Mouse (Mus musculus) Patski (cell line): ENCODE results near the gene Fam107b. TPM values are rescaled to one million over a fixed set of nuclear protein-coding genes. Genes with fewer than 3 reads are reported as not detected.

Source experiments
- ATAC-seq: fragments of 100-300 bp; one replicate; pipeline ENCODE4 v1.8.0; 2021
- CTCF ChIA-PET: fragments of 350-600 bp; sonication (Branson Sonifier 250); formaldehyde crosslinking; loops from one replicate; lab custom pipeline; 2022; ENCODE audit warnings: inconsistent platforms; lab: Charles Lee
- POLR2A ChIA-PET: fragments of 350-600 bp; sonication (Branson Sonifier 250); formaldehyde crosslinking; loops from one replicate; lab custom pipeline; 2022; ENCODE audit warnings: antibody characterized with exemption, inconsistent platforms; lab: Charles Lee
- DNase-seq: peaks from one replicate; pipeline ENCODE4 v3.0.0-alpha.2; 2011; ENCODE audit warnings: low read depth, low spot score
- H3K27me3 ChIP-seq: fragments of 371-371 bp; one replicate; pipeline ENCODE4 v1.5.1; 2021
- CTCF ChIP-seq: fragments of 100-300 bp; IDR thresholded peaks from one replicate; pipeline ENCODE4 v1.5.1; 2021
- in situ Hi-C: fragments of 300-500 bp; cut with MboI; formaldehyde crosslinking; loops from 3 replicates; pipeline ENCODE4 v1.11.1; 2018; ENCODE audit warnings: low pct_unique_long_range_greater_than_20kb, mixed read lengths
- polyA plus RNA-seq: library from polyadenylated mRNA; unstranded; gene quantifications from one replicate; pipeline ENCODE4 v1.2.3, GENCODE M21; 2021

Fam107b gene
- polyA plus RNA-seq, 1 experiment from 2014 or later: 92.8 TPM

DNA sequence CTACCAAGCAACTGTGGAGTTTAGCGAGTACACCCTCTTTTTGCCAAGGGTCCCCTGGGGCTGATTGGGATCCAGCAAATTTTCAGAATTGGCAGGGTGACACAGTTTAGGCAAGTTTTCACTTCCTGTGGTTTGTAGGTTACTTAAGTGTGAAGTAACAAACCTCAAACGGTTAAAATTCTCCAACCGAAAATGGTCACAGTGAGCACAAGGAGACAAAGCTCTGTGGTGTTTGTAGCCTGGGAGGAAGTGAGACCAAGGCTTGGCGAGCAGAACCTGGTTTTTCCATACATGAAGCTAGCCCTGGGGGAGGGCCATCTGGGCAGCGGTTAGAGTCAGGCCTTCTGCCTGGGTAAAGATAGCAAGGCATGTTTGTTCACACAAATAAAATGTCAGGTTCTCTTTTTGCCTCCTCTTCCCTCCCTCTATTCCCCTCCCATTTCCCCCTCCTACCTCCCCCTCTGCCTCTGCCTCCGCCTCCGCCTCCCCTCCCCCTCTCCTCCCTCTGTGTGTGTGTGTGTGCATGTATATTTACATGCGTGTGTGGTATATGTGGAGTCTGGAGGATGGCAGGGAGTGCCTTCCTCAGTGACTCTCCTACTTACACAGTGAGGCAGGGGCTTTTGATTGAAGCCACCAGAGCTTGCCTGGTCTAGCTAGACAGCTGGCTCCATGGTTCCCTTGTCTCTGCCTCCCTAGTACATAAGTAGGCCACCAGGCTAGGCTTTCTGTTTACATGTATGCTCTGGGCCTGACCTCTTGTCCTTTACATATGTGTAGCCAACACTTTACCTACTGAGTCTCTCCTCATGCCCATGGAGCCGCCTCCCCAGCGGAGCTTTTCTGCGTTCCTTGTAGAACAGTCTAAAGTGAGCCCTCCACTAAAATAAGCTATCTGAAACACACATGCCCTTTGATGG is 87.8 kb downstream of the Fam107b start:
- H3K27me3 ChIP-seq: no peaks in the 10 kb centered on the region
- POLR2A ChIA-PET: no interaction called here
- in situ Hi-C loops: no loop called here
- CTCF ChIA-PET: interaction anchor here (2.1 kb wide), 1 partner anchor 47 kb away, joined by 7 read pairs; no protein-coding TSS in a partner anchor
- DNase-seq: peak; percentile 27
- no peak for ATAC-seq
- no peak for TF ChIP-seq CTCF

DNA sequence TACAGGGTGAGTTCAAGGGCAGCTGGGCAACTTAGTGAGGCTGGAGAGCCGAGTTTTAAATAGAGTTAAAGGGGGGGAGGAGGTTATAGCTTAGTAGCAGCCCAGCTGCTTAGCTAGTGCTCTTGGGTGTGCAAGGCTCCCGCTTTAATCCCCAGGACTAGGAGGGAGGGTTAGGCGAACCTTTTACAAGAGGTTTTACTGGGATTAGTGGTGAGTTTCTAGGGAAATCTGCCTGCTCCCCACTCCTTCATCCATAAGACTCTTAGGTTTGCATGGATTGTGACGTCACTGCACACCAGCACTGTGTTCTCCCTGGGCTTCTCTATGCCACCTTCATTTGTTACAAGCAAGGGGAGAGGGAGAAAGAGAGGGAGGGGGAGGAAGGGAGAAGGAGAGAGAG is 88.6 kb downstream of the Fam107b start:
- CTCF ChIA-PET: interaction anchor here (2.1 kb wide), 1 partner anchor 46 kb away, joined by 7 read pairs; no protein-coding TSS in a partner anchor
- no peak for TF ChIP-seq CTCF
- ATAC-seq (no peak), DNase-seq (no peak)
- POLR2A ChIA-PET: no interaction called here
- no peaks in the 10 kb centered on the region for H3K27me3 ChIP-seq
- in situ Hi-C loops: no loop called here

DNA sequence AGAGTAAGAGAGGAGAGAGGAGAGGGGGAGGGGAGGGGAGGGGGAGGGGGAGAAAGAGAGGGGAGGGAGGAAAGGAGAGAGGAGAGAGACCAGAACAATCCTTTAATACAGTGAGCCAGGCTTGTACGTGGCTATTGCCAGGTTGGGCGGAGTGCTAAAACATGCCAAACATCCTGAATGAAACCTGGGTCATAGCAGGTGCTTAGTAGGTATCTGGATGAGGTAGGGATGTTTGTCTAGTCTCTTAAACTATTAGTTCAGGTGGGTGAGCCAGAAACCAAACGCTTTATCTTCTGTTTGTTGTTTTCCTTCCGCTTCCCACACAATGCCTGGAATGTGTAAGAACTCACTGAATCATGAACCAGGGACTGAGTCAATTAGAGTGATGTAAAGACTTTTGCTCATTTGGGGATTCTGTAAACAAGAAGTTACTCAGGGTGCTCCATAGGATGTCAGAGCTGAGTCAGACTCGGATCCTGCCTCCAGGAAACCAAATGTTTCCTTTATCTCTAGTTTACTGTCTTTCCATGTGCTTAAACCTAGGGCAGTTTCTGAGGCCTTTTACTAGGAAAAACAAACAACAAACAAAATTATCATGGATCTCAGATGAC is 89.1 kb downstream of the Fam107b start:
- peak; percentile 74 for ATAC-seq
- CTCF ChIA-PET: interaction anchor here (0.9 to 2.1 kb wide), 2 partner anchors 9 to 46 kb away, joined by 3 to 7 read pairs; no protein-coding TSS in a partner anchor
- no peak for TF ChIP-seq CTCF
- peak; percentile 46 for DNase-seq
- no peaks in the 10 kb centered on the region for H3K27me3 ChIP-seq
- in situ Hi-C loops: no loop called here
- POLR2A ChIA-PET: no interaction called here

DNA sequence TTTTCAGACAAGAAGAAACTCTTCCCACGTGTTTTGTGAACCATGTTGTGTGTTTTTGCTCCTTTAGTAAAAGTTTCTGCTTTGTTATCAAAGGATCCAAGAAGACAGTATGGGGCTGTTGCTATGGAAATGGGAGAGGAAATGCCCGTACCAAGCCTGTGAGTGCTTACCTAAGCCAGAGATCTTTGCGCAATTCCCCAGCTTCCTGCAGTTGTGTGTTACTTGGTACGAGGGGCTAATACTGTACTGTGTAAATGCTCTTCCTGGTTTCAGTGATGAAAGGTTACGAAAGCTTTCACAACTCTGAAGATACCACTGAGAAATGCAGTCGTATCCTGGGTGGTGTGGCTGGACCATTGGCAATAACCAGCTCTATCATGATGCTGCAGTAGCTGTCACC is 93.8 kb downstream of the Fam107b start:
- ATAC-seq (no peak), DNase-seq (no peak)
- in situ Hi-C loops: no loop called here
- CTCF ChIA-PET: interaction anchor here (1.7 to 3.2 kb wide), 2 partner anchors 9 to 13 kb away, joined by 5 to 11 read pairs; no protein-coding TSS in a partner anchor
- POLR2A ChIA-PET: no interaction called here
- H3K27me3 ChIP-seq: no peaks in the 10 kb centered on the region
- no peak for TF ChIP-seq CTCF

DNA sequence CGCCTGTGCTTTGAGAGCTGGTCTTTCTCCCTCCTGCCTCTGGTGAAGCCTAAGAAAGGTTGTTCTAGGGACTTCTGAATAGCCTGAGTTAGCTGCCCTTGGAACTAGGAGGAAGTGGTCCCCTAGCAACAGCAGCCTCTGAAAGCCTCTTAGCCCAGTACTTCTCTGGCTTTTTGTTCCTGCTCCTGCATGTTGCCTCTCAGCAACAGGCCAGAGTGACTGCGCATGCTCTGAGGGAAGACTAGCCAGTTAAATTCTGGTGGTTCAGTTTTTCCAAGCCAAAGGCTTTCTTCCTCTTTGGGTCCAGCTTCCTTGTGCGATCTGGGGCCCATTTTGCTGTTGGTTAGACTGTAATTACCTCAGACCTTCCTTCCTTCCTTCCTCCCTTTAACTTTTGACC is 98.4 kb downstream of the Fam107b start:
- no peak for ATAC-seq

DNA sequence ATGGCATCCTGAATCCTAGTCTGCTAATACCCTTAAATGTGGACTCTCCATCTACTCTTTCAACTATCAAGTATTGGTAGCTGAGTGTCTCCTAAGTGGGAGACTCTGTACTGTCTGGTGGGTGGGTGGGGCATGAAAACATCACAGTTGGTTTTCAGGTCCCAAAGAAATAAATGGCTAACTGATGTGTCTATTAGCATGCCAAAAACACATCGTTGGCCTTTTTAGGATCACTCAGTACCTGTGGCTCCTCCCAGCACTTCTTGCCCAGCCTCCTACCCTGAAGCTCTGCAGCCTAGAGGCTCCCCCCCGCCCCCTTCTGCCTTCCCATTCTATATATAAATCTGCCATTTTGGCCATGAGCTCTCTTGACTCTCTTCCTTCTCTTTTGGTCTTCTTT is 99.4 kb downstream of the Fam107b start:
- DNase-seq (no peak), ATAC-seq (no peak)
- no peaks in the 10 kb centered on the region for H3K27me3 ChIP-seq
- POLR2A ChIA-PET: no interaction called here
- CTCF ChIA-PET: interaction anchor here (1.5 to 1.7 kb wide), 2 partner anchors 14 to 21 kb away, joined by 3 to 4 read pairs; no protein-coding TSS in a partner anchor
- in situ Hi-C loops: no loop called here
- TF ChIP-seq CTCF: no peak

More for the DNA sequence above, 98.4 kb downstream of the Fam107b start:
- ChIA-PET CTCF (interaction anchor here (0.9 to 1.7 kb wide), 3 partner anchors 9 to 22 kb away, joined by 3 to 4 read pairs (median 3); no protein-coding TSS in a partner anchor), POLR2A (interaction anchor here (1.0 kb wide), 1 partner anchor 42 kb away, joined by 4 read pairs; no protein-coding TSS in a partner anchor)
- in situ Hi-C loops: no loop called here
- TF ChIP-seq CTCF: no peak
- no peak for DNase-seq
- H3K27me3 ChIP-seq: no peaks in the 10 kb centered on the region

DNA sequence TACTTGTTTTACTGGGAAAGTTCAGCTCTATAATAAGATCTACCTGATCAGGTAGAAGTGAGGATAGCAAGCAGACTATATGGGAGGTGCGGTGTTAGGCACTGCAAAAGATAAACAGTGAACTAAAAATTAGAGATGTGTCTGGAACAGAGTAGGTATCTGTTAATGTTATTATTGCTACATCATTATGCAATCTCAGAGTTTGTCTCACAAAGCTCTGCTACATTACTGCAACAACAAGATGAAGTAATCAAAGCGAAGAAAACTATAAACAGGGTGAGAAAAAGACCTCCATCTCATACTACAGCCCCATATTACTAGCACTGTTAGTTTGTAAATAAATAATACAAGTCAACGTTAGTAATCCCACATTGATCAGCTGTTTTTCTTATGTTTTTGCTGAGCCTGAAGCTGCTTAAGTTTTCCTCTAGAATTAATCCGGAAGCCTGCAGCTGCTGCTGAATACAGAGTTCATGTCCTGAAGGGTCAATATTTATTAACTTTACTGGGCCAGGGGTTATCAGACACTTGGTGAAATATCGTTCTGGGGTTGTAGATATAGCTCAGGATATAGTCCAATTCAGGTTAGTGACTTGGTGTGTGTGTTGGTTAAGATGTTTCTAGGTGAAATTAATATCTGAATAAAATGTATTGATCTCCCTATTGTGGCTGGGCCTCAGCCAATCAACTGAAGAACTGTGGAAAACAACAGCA is 102.5 kb downstream of the Fam107b start:
- CTCF ChIA-PET: interaction anchor here (0.5 to 1.2 kb wide), 3 partner anchors 9 to 628 kb away, joined by 3 to 5 read pairs (median 5); no protein-coding TSS in a partner anchor
- in situ Hi-C loops: no loop called here
- POLR2A ChIA-PET: no interaction called here
- no peaks in the 10 kb centered on the region for H3K27me3 ChIP-seq
- no peak for DNase-seq
- ATAC-seq: no peak
- no peak for TF ChIP-seq CTCF

DNA sequence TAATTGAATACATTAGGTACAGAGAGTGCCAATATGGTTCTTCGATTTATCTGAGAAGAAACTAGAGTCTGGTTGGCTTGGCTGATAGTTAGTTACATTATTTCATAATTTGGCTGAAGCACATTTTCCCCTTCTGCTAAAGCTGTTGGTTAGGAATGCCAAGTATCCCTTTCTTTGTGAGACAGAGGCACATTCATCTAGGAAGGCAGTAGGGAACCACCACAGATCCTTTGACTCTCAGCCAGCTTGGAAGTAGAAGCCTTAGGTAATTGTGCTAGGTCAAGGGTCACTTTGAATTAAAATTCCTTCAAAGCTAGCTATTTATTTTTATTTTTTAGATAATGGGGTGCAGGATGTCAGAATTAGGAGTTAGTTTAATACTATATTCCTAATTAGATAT is 105.2 kb downstream of the Fam107b start:
- no peak for TF ChIP-seq CTCF
- no peaks in the 10 kb centered on the region for H3K27me3 ChIP-seq
- DNase-seq (no peak), ATAC-seq (no peak)
- in situ Hi-C loops: no loop called here
- ChIA-PET POLR2A (no interaction called here), CTCF (interaction anchor here (0.8 kb wide), 1 partner anchor 19 kb away, joined by 3 read pairs; no protein-coding TSS in a partner anchor)

DNA sequence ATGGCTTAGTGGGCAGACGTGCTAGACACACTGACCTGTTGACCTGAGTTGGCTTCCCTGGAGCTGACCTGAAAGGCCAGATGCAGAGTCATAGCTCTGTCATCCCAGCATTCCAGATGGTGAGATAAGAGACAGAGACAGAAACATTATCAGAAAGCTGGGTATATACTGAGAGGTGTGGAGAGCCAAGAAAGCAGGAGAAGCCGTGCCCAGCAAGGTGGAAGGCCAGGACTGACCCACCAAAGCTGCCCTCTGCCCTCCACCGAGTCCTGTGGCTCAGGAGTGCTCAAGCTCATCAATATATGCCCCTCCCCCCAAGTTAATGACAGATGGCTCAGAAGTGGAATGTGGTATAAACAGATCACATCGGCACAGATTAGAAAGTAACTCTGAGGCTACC is 112.4 kb downstream of the Fam107b start:
- no peak for ATAC-seq
- no peaks in the 10 kb centered on the region for H3K27me3 ChIP-seq
- ChIA-PET POLR2A (no interaction called here), CTCF (interaction anchor here (0.9 to 1.4 kb wide), 4 partner anchors 14 to 98 kb away, joined by 3 to 4 read pairs (median 3); no protein-coding TSS in a partner anchor)
- no peak for DNase-seq
- TF ChIP-seq CTCF: no peak
- in situ Hi-C loops: no loop called here

DNA sequence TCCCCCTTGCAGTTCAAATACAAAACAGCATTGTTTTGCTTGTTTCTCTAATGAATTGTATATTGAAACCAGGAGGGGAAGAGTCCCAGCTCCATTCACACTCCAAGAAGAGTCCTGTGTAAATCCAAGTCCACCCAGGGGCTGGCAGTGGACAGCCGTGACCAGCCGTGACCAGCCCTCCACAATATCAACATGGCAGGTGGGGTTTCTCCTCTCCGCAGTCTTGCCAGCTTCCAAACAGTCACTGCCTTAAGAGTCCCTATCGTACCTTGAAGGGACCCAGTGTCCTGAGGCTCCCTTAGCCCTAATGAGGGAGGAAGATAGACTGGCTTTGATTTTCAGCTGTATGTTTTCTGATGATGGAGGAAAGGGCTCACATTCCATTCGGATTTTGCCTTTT is 113.1 kb downstream of the Fam107b start:
- H3K27me3 ChIP-seq: no peaks in the 10 kb centered on the region
- POLR2A ChIA-PET: no interaction called here
- no peak for TF ChIP-seq CTCF
- no peak for ATAC-seq
- DNase-seq: no peak
- in situ Hi-C loops: no loop called here
- CTCF ChIA-PET: interaction anchor here (1.0 to 1.5 kb wide), 4 partner anchors 13 to 97 kb away, joined by 3 to 4 read pairs (median 3); no protein-coding TSS in a partner anchor
